Comparison of ENCODE assay signal across 1 mouse cellular context in genomic region chr7:97346822-97347166, GRCm38 (mm10).
TF ChIP-seq lines count a peak whose summit lies in the region.

No protein-coding gene starts in this region.

TF ChIP-seq in MEL, 35 proteins besides CTCF, POLR2A, EP300 and RAD21:
- no peak for TF ChIP-seq ZC3H11A (IDR thresholded peaks at IDR 0.05; ENCODE audit: low read depth, low read length)
- 0 out of 2 replicates have a peak, but pooled peaks have one; percentile 11 for TF ChIP-seq GATA1 (IDR thresholded peaks at IDR 0.05; ENCODE audit: low read depth, low read length)
- no peak for TF ChIP-seq MYB (IDR thresholded peaks at IDR 0.05; ENCODE audit: low read depth, low read length)
- TF ChIP-seq ZNF384 (IDR thresholded peaks at IDR 0.05; ENCODE audit: low read depth, low read length), result peak; percentile 78
- TF ChIP-seq HCFC1 (IDR thresholded peaks at IDR 0.05; ENCODE audit: low read depth, low read length), result no peak
- TF ChIP-seq TCF12 (IDR thresholded peaks at IDR 0.05; ENCODE audit: low read depth, low read length), result peak; percentile 45
- TF ChIP-seq NRF1 (IDR thresholded peaks at IDR 0.05; ENCODE audit: insufficient read depth, low read depth, low read length, poor library complexity, severe bottlenecking), result no peak
- no peak for TF ChIP-seq SIN3A (IDR thresholded peaks at IDR 0.05; ENCODE audit: low read length)
- TF ChIP-seq POLR2AphosphoS2 (IDR thresholded peaks at IDR 0.05; ENCODE audit: low read length), result no peak
- TF ChIP-seq UBTF (IDR thresholded peaks at IDR 0.05; ENCODE audit: borderline replicate concordance, insufficient read depth, low read depth, low read length), result no peak
